Mouse (Mus musculus) erythroblast, embryonic 14.5 days (primary cell): ENCODE results near the gene Rpf1. TPM values are rescaled to one million over a fixed set of nuclear protein-coding genes. Genes with fewer than 3 reads are reported as not detected.

Experiments used
- H3K27me3 ChIP-seq: 2 replicates; pipeline ENCODE4 v1.6.1; 2012; ENCODE audit warnings: inconsistent platforms; ENCODE audit not compliant: control insufficient read depth
- H3K36me3 ChIP-seq: 2 replicates; pipeline ENCODE4 v1.6.1; 2012; ENCODE audit warnings: mild to moderate bottlenecking, inconsistent platforms; ENCODE audit not compliant: control insufficient read depth
- H3K4me1 ChIP-seq: 2 replicates; pipeline ENCODE4 v1.6.1; 2012; ENCODE audit warnings: inconsistent platforms; ENCODE audit not compliant: control insufficient read depth
- H3K4me3 ChIP-seq: replicated peaks from 2 replicates; pipeline ENCODE3; 2012; ENCODE audit warnings: moderate library complexity, mild to moderate bottlenecking, inconsistent platforms
- H3K9me3 ChIP-seq: 2 replicates; pipeline ENCODE4 v1.6.1; 2012; ENCODE audit warnings: low read length, inconsistent platforms, mixed read lengths; ENCODE audit not compliant: control insufficient read depth
- GATA1 ChIP-seq: IDR thresholded peaks from 2 replicates; pipeline ENCODE4 v1.6.1; 2012; ENCODE audit warnings: low read length, inconsistent platforms, mixed read lengths
- TAL1 ChIP-seq: IDR thresholded peaks from 3 replicates; pipeline ENCODE4 v1.6.1; 2012; ENCODE audit warnings: low read length, inconsistent platforms, mixed read lengths
- polyA plus RNA-seq: library from polyadenylated mRNA; stranded (reverse); fragments of >175 nt; gene quantifications from 2 replicates; pipeline ENCODE4 v1.2.3, GENCODE M21; 2012

The Rpf1 gene
- 2.1 and 2.5 TPM in 2 replicates for polyA plus RNA-seq

DNA sequence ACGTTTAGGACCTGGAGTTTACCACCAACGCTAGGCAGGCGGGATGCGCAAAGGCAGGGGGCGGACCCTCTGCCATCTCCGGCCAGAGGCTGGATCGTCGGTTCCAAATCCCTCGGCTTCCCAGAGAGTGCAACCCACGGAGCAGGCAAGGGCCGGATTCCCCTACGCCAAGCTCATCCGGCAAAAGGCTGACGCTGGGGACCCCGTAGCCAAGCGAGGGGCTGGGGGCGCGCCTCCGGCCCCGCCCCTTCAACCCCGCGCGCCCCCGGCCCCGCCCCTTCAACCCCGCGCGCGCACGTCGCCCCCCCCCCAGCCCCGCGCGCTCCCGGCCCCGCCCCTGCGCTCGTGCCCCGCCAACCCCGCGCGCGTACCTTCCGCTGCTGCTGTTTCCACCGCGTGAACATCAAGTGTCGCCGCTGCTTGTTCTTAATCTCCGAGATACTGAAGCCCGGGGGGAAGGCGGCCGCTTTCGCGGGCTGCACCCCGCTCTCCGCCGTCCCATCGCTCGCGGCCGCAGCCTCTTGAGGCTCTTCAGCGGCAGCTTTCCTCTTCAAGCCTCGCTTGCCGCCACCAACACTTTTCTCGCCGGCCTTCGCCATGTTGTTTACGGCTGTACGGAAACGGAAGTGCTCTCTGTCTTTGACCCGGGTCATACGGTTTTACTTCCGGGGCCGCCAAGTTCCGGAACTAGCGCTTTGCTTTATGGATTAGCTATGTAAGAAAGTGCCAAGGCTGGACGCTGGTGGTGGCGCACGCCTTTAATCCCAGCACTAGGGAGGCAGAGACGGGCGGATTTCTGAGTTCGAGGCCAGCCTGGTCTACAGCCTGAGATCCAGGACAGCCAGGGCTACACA lies at the start of gene Rpf1:
Rpf1 (minus strand) TSS at position 632 of the 854 bp plus-strand sequence.
- H3K27me3 ChIP-seq = peaks cover 2% of the 10 kb centered on the region
- peak within 1 kb of the TSS; percentile 97 for H3K4me3 ChIP-seq
- no peaks in the 10 kb centered on the region for H3K9me3 ChIP-seq
- no peak for TF ChIP-seq GATA1
- no peak for TF ChIP-seq TAL1
- H3K36me3 ChIP-seq = peaks cover 29% of the 10 kb centered on the region
- peaks cover 25% of the 10 kb centered on the region for H3K4me1 ChIP-seq

DNA sequence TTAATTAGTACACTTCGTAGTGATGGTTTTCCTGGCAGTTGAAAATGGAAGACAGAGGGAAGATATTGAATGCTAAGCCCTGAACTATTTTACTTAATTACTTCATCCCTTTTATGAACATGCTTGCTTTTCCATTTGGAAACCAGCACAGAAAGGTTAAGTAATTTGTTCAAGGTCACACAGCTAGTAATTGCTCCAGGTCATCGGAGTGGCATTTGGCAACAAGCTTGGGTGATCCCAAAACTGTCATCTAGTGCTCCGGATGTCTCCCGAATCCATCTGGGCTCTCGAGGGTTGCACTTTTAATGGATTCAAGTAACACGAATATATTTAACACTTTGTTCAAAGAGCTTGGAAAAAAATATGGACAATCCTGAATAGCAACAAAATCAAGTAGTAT lies 49.7 kb upstream of the Rpf1 start:
- H3K4me3 ChIP-seq = no peak overlapping the region
- H3K36me3 ChIP-seq = no peaks in the 10 kb centered on the region
- no peaks in the 10 kb centered on the region for H3K27me3 ChIP-seq
- H3K9me3 ChIP-seq = no peaks in the 10 kb centered on the region
- no peak for TF ChIP-seq GATA1
- no peak for TF ChIP-seq TAL1
- no peaks in the 10 kb centered on the region for H3K4me1 ChIP-seq

DNA sequence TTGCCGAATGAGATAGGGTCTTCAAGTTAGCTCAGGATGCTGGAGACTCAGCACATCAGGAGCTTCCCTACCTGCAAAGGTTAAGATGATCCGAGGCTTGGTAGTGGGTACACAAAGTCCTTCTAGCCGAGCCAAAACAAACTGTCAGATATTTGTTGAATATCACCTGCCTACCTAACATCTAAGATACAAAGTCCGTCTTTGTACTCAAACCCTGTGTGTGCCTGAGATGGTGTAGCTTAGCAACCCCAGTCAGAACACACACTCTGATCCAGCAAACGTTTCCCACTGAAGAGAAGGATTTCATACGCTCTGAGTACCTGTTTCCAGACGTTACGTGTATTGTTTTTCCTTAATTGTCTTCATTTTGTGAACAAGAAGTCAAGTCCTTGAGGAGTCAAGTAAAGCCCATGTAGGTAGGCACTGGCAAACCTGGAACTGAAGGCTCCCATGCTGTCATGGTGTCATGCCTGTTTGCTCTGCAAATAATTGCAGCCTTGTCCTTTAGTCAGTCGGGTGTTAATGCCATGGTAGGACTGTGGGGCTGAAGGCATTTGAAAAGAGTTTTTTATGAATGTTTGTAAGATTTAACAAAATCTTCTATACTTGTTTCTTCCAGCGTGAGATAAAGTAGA lies 49.0 kb upstream of the Rpf1 start, which contains the start of gene Uox:
Uox (plus strand) TSS at position 279 of the 635 bp plus-strand sequence.
- TF ChIP-seq GATA1 = no peak
- TF ChIP-seq TAL1 = no peak
- no peak within 1 kb of the TSS for H3K4me3 ChIP-seq

DNA sequence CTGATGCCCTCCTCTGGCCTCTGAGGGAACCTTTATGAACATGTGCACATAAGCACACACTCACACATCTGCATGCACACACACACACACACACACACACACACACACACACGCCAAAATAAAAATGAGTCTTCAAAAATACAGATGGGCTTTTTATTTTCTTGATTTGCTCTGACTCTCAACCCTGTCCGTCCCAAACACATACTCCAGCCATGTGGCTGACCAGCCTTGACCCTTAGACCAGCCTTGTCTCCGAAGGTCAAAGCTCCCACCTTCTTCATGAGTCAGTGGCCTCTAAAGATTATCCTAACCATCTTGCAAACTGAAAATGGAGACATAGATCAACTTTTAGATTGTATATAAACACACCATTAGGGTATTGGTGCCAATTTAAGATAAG lies 48.4 kb upstream of the Rpf1 start:
- no peak overlapping the region for H3K4me3 ChIP-seq
- no peaks in the 10 kb centered on the region for H3K36me3 ChIP-seq
- H3K4me1 ChIP-seq = no peaks in the 10 kb centered on the region
- H3K9me3 ChIP-seq = no peaks in the 10 kb centered on the region
- no peaks in the 10 kb centered on the region for H3K27me3 ChIP-seq
- no peak for TF ChIP-seq TAL1
- TF ChIP-seq GATA1 = no peak

More for the DNA sequence above, 49.0 kb upstream of the Rpf1 start, which contains the start of gene Uox:
- H3K4me1 ChIP-seq = no peaks in the 10 kb centered on the region
- no peaks in the 10 kb centered on the region for H3K36me3 ChIP-seq
- H3K27me3 ChIP-seq = no peaks in the 10 kb centered on the region
- no peaks in the 10 kb centered on the region for H3K9me3 ChIP-seq

DNA sequence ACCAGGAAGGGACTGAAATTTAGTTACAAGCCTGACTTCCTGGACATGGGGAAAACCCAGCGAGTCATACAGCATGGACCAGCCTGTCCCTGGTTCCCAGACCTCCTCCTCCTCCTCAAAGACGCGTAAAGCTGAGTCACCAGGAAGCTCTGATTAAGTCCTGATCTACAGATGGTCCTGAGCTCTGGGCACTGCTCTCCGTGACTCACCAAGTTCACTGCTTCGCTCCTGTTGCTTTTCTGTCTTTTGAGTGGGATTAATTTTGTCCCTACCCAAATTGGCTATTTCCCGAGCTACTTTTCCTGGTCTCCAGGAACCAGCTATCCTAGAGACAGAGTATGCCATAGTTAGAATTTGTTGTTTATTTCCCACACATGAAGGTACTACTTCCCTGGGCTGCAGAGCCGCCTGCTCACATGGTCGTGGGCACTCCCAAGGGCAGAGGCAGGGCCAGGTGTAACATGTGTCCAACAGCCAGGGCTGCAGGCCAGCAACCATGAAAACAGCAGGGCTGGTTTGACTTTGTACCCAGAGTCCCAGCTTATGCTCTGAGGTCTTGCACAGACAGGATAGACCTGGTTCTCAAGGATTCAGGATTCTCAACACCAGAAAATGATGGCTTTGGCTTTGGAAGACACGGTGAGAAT lies 46.8 kb upstream of the Rpf1 start:
- H3K9me3 ChIP-seq = no peaks in the 10 kb centered on the region
- TF ChIP-seq GATA1 (no peak), TAL1 (no peak)
- no peaks in the 10 kb centered on the region for H3K27me3 ChIP-seq
- no peaks in the 10 kb centered on the region for H3K4me1 ChIP-seq
- H3K4me3 ChIP-seq = no peak overlapping the region
- H3K36me3 ChIP-seq = no peaks in the 10 kb centered on the region

DNA sequence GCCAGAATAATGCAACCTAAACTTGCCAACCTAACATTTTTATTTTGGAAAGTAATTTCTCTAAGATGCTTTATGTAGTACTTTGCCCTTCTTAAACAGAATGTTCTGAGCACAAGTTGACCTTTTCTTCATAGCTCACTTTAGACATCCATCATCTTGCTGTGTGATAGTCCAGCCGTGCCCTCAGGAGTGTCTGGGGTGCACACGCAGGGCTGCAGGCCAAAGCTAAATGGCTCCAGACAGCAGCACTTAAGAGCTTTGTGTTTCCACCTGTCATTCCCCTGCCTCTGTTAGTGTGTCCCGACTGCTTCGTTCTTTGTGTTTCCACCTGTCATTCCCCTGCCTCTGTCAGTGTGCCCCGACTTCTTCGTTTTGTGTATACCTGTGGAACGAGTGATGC lies 46.1 kb upstream of the Rpf1 start:
- Histone ChIP-seq H3K9me3 (no peaks in the 10 kb centered on the region), H3K4me1 (no peaks in the 10 kb centered on the region), H3K4me3 (no peak overlapping the region), H3K36me3 (no peaks in the 10 kb centered on the region), H3K27me3 (no peaks in the 10 kb centered on the region)
- TF ChIP-seq TAL1 (no peak), GATA1 (no peak)

DNA sequence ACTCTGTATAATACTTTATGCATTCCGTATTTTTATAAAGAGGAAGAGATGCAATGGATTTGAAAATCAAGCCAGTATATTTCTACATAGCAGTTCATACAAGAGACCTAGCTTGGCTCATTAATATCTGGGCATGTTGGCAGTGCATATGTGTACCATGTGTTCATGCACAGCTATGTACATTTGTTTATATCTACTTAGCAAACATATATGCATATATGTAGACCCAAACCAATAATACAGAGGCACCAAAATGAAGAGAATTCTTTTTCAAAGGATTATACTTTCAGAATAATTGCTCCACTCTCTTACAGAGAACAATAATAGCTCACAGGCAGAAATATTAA lies 43.8 kb upstream of the Rpf1 start:
- no peaks in the 10 kb centered on the region for H3K4me1 ChIP-seq
- H3K9me3 ChIP-seq = no peaks in the 10 kb centered on the region
- TF ChIP-seq GATA1 = no peak
- no peak overlapping the region for H3K4me3 ChIP-seq
- H3K27me3 ChIP-seq = no peaks in the 10 kb centered on the region
- no peaks in the 10 kb centered on the region for H3K36me3 ChIP-seq

DNA sequence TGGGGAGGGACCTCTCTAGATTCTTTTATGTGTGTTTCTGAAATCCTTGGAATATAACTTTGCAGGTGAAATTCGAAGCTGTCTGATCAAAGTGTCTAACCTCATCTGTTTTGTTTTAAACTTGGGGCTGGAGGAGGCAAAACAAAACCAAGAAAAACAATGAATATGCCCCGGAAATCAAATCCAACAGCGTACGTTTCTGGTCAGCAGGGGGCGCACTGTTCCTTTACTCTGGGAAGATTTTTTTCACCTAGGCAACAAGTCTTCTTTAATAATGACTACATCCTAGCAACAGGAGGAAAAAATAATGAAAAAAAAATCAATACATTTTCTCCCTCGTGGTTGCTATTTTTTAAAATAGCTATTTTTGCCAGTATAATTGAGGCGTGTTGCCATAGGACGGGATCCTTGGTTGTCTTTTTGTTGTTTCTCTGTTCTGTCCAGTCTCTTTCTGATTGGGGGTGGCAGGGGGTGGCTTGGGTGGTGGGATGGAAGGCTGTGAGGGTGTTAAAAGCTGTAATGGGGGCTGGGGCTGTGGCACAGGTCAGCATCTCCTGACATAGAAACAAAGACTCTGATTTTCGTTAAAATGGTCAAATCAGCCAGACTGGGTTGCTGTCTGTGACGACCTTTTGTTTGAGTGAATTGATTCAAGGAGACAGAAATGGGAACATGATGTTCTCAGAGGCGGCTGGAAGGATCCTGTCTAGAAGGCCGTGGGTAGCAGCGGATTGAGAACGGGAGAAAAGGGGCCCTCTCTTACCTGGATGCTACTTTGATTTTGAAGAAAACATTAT lies 43.2 kb upstream of the Rpf1 start:
- no peak overlapping the region for H3K4me3 ChIP-seq
- no peak for TF ChIP-seq TAL1
- TF ChIP-seq GATA1 = no peak
- H3K4me1 ChIP-seq = no peaks in the 10 kb centered on the region
- no peaks in the 10 kb centered on the region for H3K27me3 ChIP-seq
- no peaks in the 10 kb centered on the region; the same call in 1 of the 2 replicates for H3K9me3 ChIP-seq
- no peaks in the 10 kb centered on the region for H3K36me3 ChIP-seq

DNA sequence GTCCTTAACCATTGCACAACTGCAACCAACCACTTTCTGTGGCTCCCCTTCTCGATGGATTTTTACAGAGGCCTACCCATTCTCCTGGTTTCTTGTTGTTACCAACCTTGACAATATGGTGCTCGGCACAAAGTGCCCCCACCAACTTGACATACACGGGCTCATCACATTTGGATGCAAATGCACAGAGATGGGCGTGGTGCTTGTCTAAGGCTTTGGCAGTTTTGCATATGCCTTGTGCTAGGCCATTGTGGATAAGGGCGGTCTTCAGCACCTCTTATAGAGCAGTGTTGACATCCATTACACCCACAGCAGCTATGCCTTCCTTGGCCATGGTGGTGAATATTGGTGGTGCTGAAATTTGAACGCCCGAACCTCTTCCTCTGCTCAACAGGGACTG lies 41.7 kb upstream of the Rpf1 start:
- Histone ChIP-seq H3K4me1 (no peaks in the 10 kb centered on the region), H3K36me3 (no peaks in the 10 kb centered on the region), H3K27me3 (no peaks in the 10 kb centered on the region), H3K4me3 (no peak overlapping the region), H3K9me3 (no peaks in the 10 kb centered on the region; the same call in 1 of the 2 replicates)
- TF ChIP-seq TAL1 (no peak), GATA1 (no peak)
